Mouse (Mus musculus) bone marrow, adult 2 months (tissue): ENCODE results near the gene Srrm1. TPM values are rescaled to one million over a fixed set of nuclear protein-coding genes. Genes with fewer than 3 reads are reported as not detected.

Experiments
- H3K27ac ChIP-seq: fragments of 200-500 bp; 2 replicates; pipeline ENCODE4 v1.5.1; 2012; ENCODE audit warnings: low read depth, mild to moderate bottlenecking, control low read depth, inconsistent platforms, low read length; ENCODE audit not compliant: control insufficient read depth, poor library complexity, insufficient read depth
- H3K4me1 ChIP-seq: fragments of 200-500 bp; 2 replicates; pipeline ENCODE4 v1.6.1; 2011; ENCODE audit warnings: low read length; ENCODE audit not compliant: control insufficient read depth, insufficient read depth
- H3K4me3 ChIP-seq: fragments of 200-500 bp; replicated peaks from 2 replicates; pipeline ENCODE3; 2011; ENCODE audit warnings: mild to moderate bottlenecking, low read depth, low read length, control low read depth; ENCODE audit not compliant: control insufficient read depth
- CTCF ChIP-seq: fragments of 200-500 bp; IDR thresholded peaks from 2 replicates; pipeline ENCODE4 v1.5.1; 2011; ENCODE audit warnings: low read length, control low read depth; ENCODE audit not compliant: control insufficient read depth, insufficient read depth
- POLR2A ChIP-seq: fragments of 200-500 bp; IDR thresholded peaks from 2 replicates; pipeline ENCODE4 v1.6.1; 2011; ENCODE audit warnings: low read depth, mild to moderate bottlenecking, control low read depth, low read length, borderline replicate concordance; ENCODE audit not compliant: control insufficient read depth
- WGBS: fragments of 180-500 bp; shearing (Covaris S2); methylation state at CpG from one replicate; pipeline ENCODE4 v1.1.7; 2018; 5-methylcytosine and 5-hydroxymethylcytosine counted together
- polyA plus RNA-seq: library from polyadenylated mRNA; stranded (reverse); fragments of >200 nt; gene quantifications from 2 replicates; pipeline ENCODE4 v1.2.4, GENCODE M21; 2011; ENCODE audit warnings: low replicate concordance; ENCODE audit not compliant: missing spikeins, insufficient read depth, insufficient read length

Srrm1 gene
- polyA plus RNA-seq, 1 experiment: 141 TPM

- Histone ChIP-seq H3K4me1 (no peaks in the 10 kb centered on the region), H3K27ac (no peak overlapping the region), H3K4me3 (no peak overlapping the region)
- TF ChIP-seq POLR2A (no peak), CTCF (no peak)
- 78% methylated on average over 3 of the region's 3 CpGs for WGBS
Observed at GRCm38 (mm10) chr4:135392801-135393200, 39.7 kb upstream of the Srrm1 start.

DNA sequence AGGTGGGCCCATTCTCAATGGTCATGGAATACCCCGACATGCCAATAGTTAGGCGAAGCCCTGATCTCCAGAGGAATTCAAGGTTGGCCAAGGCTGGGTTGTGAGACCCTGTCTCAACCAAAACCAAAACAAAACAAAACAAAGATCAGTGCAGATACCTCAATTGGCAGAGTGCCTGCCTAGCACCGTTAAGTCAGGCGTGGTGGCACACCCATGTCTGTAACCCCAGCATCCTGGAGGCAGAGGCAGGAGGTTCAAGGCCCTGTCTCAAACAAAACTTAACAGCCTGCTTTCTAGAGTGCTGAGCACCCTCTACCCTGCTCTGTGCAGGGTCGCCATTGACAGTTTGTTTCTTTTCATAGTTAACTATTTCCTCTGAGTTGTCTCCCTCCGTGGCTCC, 37.9 kb upstream of the Srrm1 start:
- H3K27ac ChIP-seq: no peak overlapping the region
- H3K4me1 ChIP-seq: no peaks in the 10 kb centered on the region
- H3K4me3 ChIP-seq: no peak overlapping the region
- WGBS: 64% methylated on average over 6 of the region's 6 CpGs
- TF ChIP-seq CTCF (no peak), POLR2A (no peak)

GRCm38 (mm10) chr4:135385614-135386013, 32.5 kb upstream of the Srrm1 start:
- WGBS: 24% methylated on average over 10 of the region's 10 CpGs
- Histone ChIP-seq H3K4me1 (no peaks in the 10 kb centered on the region), H3K27ac (no peak overlapping the region), H3K4me3 (no peak overlapping the region)
- TF ChIP-seq CTCF (no peak), POLR2A (no peak)

- Histone ChIP-seq H3K27ac (no peak overlapping the region), H3K4me1 (no peaks in the 10 kb centered on the region), H3K4me3 (no peak overlapping the region)
- TF ChIP-seq POLR2A (no peak), CTCF (peak; percentile 97)
- WGBS: 3% methylated on average over 14 of the region's 14 CpGs
Observed at GRCm38 (mm10) chr4:135382316-135382715, 29.2 kb upstream of the Srrm1 start.

DNA sequence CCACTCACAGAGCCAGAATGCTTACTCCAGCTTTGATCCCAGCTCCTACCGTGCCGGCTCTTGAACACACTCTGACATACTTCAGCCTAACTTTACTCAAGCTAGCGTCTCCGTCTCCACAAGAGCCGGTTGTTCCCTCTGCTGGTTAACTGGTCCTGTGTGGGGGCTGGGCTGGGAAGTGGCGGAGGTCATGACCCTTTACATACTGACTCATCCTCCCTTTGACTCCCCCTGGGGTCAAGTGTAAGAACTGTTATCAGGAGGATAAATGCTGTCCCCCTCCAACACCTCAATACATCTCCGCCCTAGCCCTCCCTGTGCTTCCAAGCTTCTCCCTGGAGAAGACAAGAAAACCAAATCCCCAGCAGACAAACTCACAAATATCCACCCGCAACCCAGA, 28.2 kb upstream of the Srrm1 start:
- no peak overlapping the region for H3K4me3 ChIP-seq
- WGBS: 81% methylated on average over 8 of the region's 8 CpGs
- no peak overlapping the region for H3K27ac ChIP-seq
- no peak for TF ChIP-seq CTCF
- H3K4me1 ChIP-seq: no peaks in the 10 kb centered on the region

- Histone ChIP-seq H3K4me3 (no peak overlapping the region), H3K27ac (no peak overlapping the region), H3K4me1 (no peaks in the 10 kb centered on the region)
- no peak for TF ChIP-seq POLR2A
- TF ChIP-seq CTCF: no peak
- 87% methylated on average over 11 of the region's 11 CpGs for WGBS
Observed at GRCm38 (mm10) chr4:135377241-135377640, 24.1 kb upstream of the Srrm1 start.

DNA sequence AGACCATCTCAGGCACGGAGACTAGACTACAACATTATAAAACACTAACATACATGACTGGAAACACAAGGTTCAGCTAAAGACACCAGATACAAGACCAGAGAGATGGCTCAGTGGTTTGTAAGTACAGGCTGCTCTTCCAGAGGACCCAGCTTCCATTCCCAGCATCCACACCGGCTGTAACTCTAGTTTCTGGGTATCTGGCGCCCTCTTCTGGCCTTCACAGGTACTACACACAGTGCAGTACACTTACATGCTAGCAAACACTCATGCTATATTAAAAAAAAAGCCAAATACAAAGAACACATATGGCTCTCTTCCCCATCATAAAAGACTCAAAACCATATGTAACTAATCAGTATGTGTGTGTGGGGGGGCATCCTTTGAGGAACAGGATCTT, 22.3 kb upstream of the Srrm1 start:
- TF ChIP-seq CTCF (peak; percentile 47; the same call in 1 of the 2 replicates), POLR2A (no peak)
- H3K4me3 ChIP-seq: no peak overlapping the region
- no peaks in the 10 kb centered on the region for H3K4me1 ChIP-seq
- no peak overlapping the region for H3K27ac ChIP-seq
- WGBS: 81% methylated on average over 3 of the region's 3 CpGs

- TF ChIP-seq POLR2A (no peak), CTCF (peak; percentile 28; the same call in 1 of the 2 replicates)
- Histone ChIP-seq H3K27ac (no peak overlapping the region), H3K4me1 (no peaks in the 10 kb centered on the region), H3K4me3 (no peak overlapping the region)
- 81% methylated on average over 5 of the region's 5 CpGs for WGBS
Observed at GRCm38 (mm10) chr4:135373299-135373698, 20.2 kb upstream of the Srrm1 start.

DNA sequence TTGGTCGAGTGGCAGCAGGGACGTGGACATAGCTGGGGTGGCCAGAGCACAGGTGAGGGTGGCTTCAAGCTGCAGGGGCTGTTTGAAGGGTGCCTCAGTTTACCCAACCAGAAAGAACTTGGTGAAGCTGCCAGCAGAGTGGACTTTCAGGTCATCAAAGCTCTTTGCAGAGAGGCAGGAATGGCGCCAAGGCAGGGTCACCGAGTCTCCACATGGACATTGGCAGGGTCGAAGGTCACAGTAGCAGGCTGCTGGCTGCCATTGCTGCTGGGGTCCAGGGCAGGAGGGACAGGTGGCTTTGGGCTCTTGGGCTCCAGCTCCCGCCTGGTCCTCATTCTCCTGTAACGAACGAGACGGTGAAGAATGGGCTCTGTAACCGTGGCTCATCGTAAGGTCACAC, 17.3 kb upstream of the Srrm1 start:
- no peaks in the 10 kb centered on the region for H3K4me1 ChIP-seq
- 82% methylated on average over 11 of the region's 11 CpGs for WGBS

DNA sequence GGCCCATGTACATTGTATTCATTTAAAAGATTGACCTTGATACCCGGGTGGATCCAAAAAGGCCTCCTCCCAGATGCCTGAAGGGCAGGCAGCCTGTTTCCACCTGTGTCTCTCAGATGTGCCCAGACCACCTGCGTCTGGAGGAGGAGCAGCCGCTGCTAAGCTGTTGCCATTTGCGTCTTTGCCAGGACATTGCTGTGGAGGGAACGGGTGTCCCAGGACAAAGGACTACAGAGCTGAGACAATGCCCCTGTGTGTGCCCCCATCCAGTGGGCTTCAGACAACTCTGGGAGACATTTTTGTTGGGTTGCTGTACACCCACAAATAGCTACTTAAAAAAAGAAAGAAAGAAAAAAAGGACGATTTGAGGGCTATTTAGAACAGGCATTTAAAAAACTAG, 9.7 kb upstream of the Srrm1 start:
- Histone ChIP-seq H3K27ac (no peak overlapping the region), H3K4me3 (no peak overlapping the region), H3K4me1 (no peaks in the 10 kb centered on the region)
- 79% methylated on average over 6 of the region's 6 CpGs for WGBS
- no peak for TF ChIP-seq POLR2A
- TF ChIP-seq CTCF: no peak

More for the DNA sequence above, 17.3 kb upstream of the Srrm1 start:
- Histone ChIP-seq H3K4me3 (no peak overlapping the region), H3K27ac (no peak overlapping the region)
- TF ChIP-seq CTCF (no peak), POLR2A (no peak)
